Mouse (Mus musculus): ENCODE data around the gene Mrps34.

Gene Mrps34

DNA sequence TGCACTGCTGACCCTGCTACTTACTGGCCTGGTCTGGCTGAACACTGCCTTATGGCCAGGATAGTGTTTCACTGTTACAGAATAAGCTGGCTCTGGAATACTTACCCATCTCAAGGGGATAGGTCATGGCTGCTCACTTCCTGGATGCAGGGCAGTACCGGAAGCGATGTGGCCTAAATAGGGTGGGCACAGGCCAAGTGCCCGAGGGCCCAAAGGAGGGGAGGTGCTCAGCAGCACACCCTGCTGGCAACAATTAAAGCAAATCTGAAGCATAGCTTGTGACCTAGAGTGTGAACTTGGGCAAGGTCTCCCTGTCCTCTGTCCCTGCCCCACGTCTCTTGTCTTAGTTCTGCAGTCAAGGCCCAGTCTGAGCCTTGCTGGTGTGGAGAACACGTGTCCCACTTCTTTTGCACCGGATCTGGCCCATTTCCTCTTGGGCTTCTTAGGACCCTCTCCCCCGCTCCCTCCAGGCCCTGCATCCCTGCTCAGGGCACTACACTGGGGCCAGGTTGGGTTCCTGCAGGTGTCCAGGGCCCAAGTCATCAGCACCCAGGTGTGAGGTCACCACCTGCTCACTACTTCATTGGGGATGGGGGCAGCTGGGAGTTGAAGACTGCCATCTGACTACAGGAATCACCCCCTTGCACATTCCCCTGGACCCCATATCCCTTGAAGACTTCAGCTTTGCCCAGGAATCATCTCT lies 13.0 kb upstream of the Mrps34 start:
- DNase-seq (ENCODE audit: low spot score in 2 of 2) = no peak

DNA sequence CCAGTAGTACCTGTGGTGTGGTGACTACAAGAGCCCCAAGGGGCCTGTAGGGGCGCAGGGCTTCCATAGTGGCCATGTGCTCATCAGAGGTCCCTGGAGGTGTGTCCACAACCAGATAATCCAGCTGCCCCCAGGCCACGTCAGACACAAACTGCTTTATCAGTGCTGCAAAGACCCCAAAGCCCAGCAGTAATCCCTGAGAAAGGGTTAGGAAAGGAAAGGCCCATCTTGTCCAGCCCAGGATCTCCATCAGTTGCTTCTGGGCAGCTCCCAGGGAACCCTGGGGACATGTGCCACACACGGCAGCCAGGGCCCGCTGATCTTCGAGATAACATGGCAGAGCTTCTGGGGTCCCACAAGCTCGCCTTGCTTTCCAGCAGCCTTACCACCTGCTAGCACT lies 10.5 kb upstream of the Mrps34 start:
- DNase-seq (ENCODE audit: low spot score in 2 of 2) = no peak

DNA sequence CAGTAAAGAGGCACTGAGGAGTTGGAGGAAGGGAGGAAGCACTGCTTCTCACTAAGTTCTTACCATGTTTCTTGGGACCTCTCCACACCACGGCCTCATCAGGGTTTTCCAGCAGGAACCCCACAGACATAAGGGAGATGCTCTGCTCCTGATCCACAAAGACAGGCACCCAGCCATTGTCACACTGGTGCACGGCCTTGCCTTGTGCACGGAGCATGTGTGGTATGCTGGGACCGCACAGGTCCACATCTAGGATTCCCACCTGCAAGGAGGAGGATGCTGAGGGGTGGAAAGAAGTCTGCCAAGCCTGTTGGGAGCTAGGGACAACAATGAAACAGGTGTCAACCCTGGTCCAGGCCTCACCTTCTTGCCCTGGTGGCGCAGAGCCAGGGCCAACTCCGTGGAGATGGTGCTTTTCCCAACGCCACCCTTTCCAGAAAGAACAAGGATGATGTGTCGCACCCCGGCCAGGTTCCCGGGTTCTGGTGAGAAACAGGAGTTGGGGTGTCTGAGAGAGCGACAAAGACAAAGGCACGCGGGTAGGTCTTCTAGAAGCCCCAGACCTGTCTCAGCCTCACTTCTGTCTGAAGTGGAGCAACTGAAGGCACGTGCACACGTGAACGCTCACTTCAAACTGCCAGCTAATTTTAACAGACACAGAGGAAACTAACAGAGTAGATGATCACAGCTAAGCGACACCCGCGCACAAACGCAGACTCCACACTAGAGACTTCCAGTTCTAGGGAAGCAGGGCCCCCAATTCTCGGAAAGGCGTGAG lies 9.4 kb upstream of the Mrps34 start:
- DNase-seq (ENCODE audit: low spot score in 2 of 2) = no peak

DNA sequence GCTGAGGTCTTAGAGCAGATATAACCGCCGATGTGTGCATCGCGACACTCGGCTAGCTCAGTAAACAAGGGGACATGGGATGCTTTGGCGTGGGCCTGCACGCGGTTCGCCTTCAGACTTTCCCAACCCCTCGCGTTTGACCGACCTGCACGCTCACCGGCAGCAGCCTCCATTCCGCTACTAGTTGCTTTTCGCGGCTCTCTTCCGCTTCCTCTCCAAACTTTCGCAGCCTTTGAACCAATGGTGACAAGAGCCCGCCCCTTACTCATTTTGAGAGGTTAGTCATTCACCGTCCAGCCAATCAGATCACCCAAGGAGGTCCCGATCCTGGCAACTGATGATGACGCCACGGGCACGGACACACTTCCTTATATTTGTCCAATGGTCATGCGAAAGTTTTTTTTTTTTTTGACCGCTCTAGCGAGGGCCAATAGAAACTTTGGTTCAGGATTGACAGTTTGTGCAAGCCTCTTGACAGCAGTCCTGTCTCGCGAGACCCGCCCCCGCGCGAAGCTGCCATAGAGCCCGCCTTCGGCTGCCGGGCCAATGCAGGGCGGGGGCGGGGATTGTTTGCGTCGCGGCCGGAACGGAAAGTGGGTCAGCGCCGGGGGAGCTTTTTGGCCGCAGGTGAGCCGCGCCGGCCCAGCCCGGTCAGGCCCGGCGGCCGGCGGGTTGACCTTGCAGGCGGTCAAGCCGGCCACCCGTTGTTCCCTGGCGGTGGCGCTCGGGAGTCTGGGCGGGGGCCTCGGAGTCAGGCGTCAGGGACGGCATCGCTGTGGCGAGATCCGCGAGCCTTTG lies 8.6 kb upstream of the Mrps34 start, which contains the start of the genes Nubp2 and Spsb3:
Gene Nubp2, minus strand, starts transcription at position 216 of the 798 bp plus-strand sequence.
Gene Spsb3, plus strand, starts transcription at position 510 of the 798 bp plus-strand sequence.
- DNase-seq (ENCODE audit: low spot score in 2 of 2) = peak; percentile 95

- DNase-seq (ENCODE audit: low spot score in 2 of 2) = no peak
These were observed 8.0 kb upstream of the Mrps34 start for GRCm38 (mm10) chr17:24886932-24887271.

- no peak for DNase-seq (ENCODE audit: low spot score in 2 of 2)
These were observed 7.4 kb upstream of the Mrps34 start for GRCm38 (mm10) chr17:24887291-24888080.

GRCm38 (mm10) chr17:24888862-24889261 lies 6.1 kb upstream of the Mrps34 start:
- no peak for DNase-seq (ENCODE audit: low spot score in 2 of 2)

DNA sequence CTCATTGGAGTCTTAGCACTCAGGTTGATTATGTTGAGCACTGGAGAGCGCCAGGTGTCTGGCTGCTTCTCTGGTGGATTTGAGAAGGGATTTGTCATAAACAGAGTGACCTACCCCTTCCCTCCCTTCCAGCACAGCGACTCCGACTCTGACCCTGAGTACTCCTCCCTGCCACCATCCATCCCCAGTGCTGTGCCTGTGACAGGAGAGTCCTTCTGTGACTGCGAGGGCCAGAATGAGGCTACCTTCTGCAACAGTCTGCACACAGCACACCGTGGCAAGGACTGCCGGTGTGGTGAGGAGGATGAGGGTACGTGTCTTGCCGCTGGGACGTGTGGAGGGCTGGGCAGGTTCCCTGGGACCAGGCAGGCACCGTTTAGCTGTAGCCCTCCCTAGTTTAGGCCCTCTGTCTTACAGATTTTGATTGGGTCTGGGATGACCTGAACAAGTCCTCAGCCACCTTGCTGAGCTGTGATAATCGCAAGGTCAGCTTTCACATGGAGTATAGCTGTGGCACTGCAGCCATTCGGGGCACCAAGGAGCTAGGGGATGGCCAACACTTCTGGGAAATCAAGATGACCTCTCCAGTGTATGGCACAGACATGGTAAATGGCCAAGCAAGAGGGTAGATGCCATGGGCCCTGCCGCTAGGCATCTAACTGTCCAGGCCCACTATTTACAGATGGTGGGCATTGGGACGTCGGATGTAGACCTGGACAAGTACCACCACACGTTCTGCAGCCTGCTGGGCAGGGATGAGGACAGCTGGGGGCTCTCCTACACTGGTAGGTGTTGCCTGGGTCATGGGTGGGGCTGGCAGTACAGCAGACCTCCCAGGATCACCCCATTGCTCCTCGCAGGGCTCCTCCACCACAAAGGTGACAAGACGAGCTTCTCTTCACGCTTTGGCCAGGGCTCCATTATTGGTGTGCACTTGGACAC lies 4.5 kb upstream of the Mrps34 start:
- DNase-seq (ENCODE audit: low spot score in 2 of 2) = no peak

DNA sequence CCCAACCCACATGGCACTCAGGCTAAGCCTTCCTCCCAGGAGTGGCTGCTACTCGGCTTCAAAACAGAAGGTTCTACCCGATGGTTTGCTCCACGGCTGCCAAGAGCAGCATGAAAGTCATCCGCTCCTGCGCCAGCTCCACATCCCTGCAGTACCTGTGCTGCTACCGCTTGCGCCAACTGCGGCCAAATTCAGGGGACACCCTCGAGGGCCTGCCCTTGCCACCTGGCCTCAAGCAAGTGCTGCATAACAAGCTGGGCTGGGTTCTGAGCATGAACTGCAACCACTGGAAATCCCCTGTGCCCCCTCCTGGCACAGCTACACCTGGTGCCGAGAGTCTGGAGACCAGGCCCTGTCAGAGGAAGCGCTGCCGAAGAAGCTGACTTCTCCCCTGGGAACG lies 3.6 kb upstream of the Mrps34 start:
- no peak for DNase-seq (ENCODE audit: low spot score in 2 of 2)

GRCm38 (mm10) chr17:24892785-24893184 lies 2.1 kb upstream of the Mrps34 start:
- no peak for DNase-seq (ENCODE audit: low spot score in 2 of 2)

- no peak for DNase-seq (ENCODE audit: low spot score in 2 of 2)
These were observed 1.6 kb upstream of the Mrps34 start for GRCm38 (mm10) chr17:24893276-24893675.

DNA sequence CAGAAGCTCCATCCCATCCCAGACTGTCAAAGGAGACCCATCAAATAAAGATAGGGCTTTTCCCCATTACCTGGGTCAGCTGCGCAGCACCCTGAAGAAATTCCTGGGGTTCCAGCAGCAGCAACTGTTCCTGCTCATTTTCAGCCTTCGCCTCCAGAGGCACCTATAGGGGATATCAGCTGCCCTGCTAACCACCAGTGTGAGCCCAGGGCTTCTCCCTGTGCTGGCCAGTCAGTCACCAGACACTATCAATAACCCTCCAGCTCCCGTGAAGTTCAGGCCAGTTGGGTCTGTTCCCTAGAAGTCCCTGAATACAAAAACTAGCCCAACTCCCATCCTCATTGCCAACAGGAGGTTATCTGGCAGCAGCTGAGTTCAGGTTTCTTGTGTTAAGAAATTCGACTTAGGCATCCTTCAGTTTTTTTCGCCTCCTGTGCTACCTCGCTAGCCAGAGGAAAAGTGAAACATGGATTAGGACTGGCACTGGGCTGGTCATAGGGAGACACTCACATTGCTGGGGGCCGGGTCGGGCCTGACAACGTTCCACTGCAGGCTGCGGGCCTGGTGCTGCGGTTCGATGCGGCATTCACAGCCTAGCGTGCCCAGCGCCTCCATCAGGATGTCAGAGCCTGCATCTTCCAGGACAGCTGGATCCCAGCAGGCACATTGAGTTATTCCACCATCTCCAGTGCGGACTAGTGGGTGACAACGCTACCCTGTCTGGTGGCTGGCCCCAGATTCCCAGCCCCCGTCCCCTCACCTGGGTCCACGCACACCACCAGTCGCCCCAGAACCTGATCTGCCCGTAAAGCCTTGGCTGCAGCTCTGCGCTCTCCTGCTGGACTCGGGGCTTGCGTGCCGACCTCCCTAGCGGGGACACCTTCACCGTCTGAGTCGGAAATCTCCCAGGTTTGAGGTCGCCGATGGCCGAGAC lies 588 bp upstream of the Mrps34 start:
- DNase-seq (ENCODE audit: low spot score in 2 of 2) = no peak

DNA sequence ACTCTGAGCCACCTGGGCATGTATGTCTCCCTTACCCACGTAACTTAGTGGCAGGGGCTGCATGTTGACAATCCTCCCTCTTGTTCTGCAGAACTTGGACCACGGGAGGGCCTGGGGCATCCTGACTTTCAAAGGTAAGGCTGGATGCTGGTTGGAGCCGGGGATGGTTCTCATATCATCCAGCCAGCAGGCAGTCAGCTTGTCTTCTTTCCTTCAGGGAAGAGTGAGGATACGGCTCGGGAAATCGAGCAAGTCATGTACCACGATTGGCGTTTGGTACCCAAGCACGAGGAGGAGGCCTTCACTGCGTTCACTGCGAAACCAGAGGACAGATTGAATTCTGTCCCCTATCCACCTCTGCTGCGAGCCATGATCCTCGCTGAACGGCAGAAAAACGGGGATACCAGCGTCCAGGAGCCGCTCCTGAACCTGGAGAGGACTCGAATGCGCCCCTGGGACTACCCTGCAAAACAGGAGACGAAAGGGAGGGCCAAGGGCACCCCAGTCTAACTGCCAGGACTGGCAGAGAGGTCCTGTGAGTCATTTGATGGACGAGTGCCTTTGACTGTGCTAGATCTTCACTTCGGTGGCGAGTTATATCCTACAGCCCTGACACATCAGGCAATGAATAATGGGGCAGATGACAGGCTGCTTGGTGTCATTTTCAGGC lies 790 bp downstream of the Mrps34 start:
- DNase-seq (ENCODE audit: low spot score in 2 of 2) = no peak

GRCm38 (mm10) chr17:24896241-24896992 lies 1.5 kb downstream of the Mrps34 start, which contains the start of gene Nme3:
TSS of gene Nme3 (plus strand) at chr17:24896500.
- DNase-seq (ENCODE audit: low spot score in 2 of 2) = peak; percentile 61 to 79

- no peak for DNase-seq (ENCODE audit: low spot score in 2 of 2)
These were observed 2.0 kb downstream of the Mrps34 start for GRCm38 (mm10) chr17:24896993-24897269.

GRCm38 (mm10) chr17:24897600-24897999 lies 2.7 kb downstream of the Mrps34 start:
- DNase-seq (ENCODE audit: low spot score in 2 of 2) = no peak

GRCm38 (mm10) chr17:24898041-24898854 lies 3.3 kb downstream of the Mrps34 start:
- no peak for DNase-seq (ENCODE audit: low spot score in 2 of 2)

Measured in urinary bladder, postnatal 36 days (tissue).